Mouse (Mus musculus): ENCODE results near the gene Fam53b.

- no peak for TF ChIP-seq HCFC1 (IDR thresholded peaks at IDR 0.05; ENCODE audit: borderline replicate concordance, insufficient read depth, low read length)
- no peak for TF ChIP-seq ZC3H11A (IDR thresholded peaks at IDR 0.05; ENCODE audit: borderline replicate concordance, low read depth, low read length)
- TF ChIP-seq CHD2 (IDR thresholded peaks at IDR 0.05; ENCODE audit: low read depth, low read length): no peak
- no peak for TF ChIP-seq ZNF384 (IDR thresholded peaks at IDR 0.05; ENCODE audit: low read depth, low read length)
Observed at GRCm38 (mm10) chr7:132800868-132801267, 12.8 kb downstream of the Fam53b start.
